Mouse (Mus musculus): ENCODE results near the gene Eef1g. TPM values are rescaled to one million over a fixed set of nuclear protein-coding genes. Genes with fewer than 3 reads are reported as not detected.

The Eef1g gene
- polyA plus RNA-seq, 1 experiment, result 242 TPM

GRCm38 (mm10) chr19:9019298-9019697 is 52.5 kb downstream of the Eef1g start:
- no peaks in the 10 kb centered on the region for H3K27me3 ChIP-seq (ENCODE audit: control insufficient read depth, insufficient read depth, low read length)
- peaks cover 12% of the 10 kb centered on the region for H3K4me1 ChIP-seq (ENCODE audit: control insufficient read depth, insufficient read depth, insufficient read length)
- H3K36me3 ChIP-seq (ENCODE audit: control insufficient read depth, insufficient read depth, low read length), result peaks cover 3% of the 10 kb centered on the region; the same call in 1 of the 2 replicates
- no peak overlapping the region for H3K27ac ChIP-seq (ENCODE audit: insufficient read depth, low read length)
- no peak for DNase-seq (ENCODE audit: low read depth in 1 of 2, low spot score in 2 of 2)
- no peak for TF ChIP-seq CTCF (IDR thresholded peaks at IDR 0.05; ENCODE audit: extremely low read depth, insufficient read depth, insufficient read length, insufficient replicate concordance)
- TF ChIP-seq POLR2A (IDR thresholded peaks at IDR 0.05; ENCODE audit: low read depth, low read length), result no peak
- WGBS, result 89% methylated on average over 3 of the region's 3 CpGs
- no peak overlapping the region for H3K4me3 ChIP-seq (ENCODE audit: extremely low read depth, insufficient read depth, insufficient read length)

- no peak overlapping the region for H3K4me3 ChIP-seq (ENCODE audit: extremely low read depth, insufficient read depth, insufficient read length)
- 36% methylated on average over 11 of the region's 11 CpGs for WGBS
- peak overlapping the region; percentile 58 for H3K27ac ChIP-seq (ENCODE audit: insufficient read depth, low read length)
- TF ChIP-seq POLR2A (IDR thresholded peaks at IDR 0.05; ENCODE audit: low read depth, low read length), result no peak
- TF ChIP-seq CTCF (IDR thresholded peaks at IDR 0.05; ENCODE audit: extremely low read depth, insufficient read depth, insufficient read length, insufficient replicate concordance), result no peak
- H3K4me1 ChIP-seq (ENCODE audit: control insufficient read depth, insufficient read depth, insufficient read length), result peaks cover 12% of the 10 kb centered on the region
- H3K36me3 ChIP-seq (ENCODE audit: control insufficient read depth, insufficient read depth, low read length), result no peaks in the 10 kb centered on the region
- DNase-seq (ENCODE audit: low read depth in 1 of 2, low spot score in 2 of 2), result peak; percentile 46 to 54
- H3K27me3 ChIP-seq (ENCODE audit: control insufficient read depth, insufficient read depth, low read length), result no peaks in the 10 kb centered on the region
Observed at GRCm38 (mm10) chr19:9023021-9023778, 56.4 kb downstream of the Eef1g start.

GRCm38 (mm10) chr19:9025562-9026257 is 58.9 kb downstream of the Eef1g start:
- no peak overlapping the region for H3K27ac ChIP-seq (ENCODE audit: insufficient read depth, low read length)
- H3K4me1 ChIP-seq (ENCODE audit: control insufficient read depth, insufficient read depth, insufficient read length), result peaks cover 12% of the 10 kb centered on the region
- WGBS, result 95% methylated on average over 5 of the region's 5 CpGs
- no peaks in the 10 kb centered on the region for H3K36me3 ChIP-seq (ENCODE audit: control insufficient read depth, insufficient read depth, low read length)
- no peak overlapping the region for H3K4me3 ChIP-seq (ENCODE audit: extremely low read depth, insufficient read depth, insufficient read length)
- TF ChIP-seq POLR2A (IDR thresholded peaks at IDR 0.05; ENCODE audit: low read depth, low read length) (no peak), CTCF (IDR thresholded peaks at IDR 0.05; ENCODE audit: extremely low read depth, insufficient read depth, insufficient read length, insufficient replicate concordance) (no peak)
- no peaks in the 10 kb centered on the region for H3K27me3 ChIP-seq (ENCODE audit: control insufficient read depth, insufficient read depth, low read length)
- no peak for DNase-seq (ENCODE audit: low read depth in 1 of 2, low spot score in 2 of 2)

- TF ChIP-seq CTCF (IDR thresholded peaks at IDR 0.05; ENCODE audit: extremely low read depth, insufficient read depth, insufficient read length, insufficient replicate concordance), result no peak
- TF ChIP-seq POLR2A (IDR thresholded peaks at IDR 0.05; ENCODE audit: low read depth, low read length), result no peak
- DNase-seq (ENCODE audit: low read depth in 1 of 2, low spot score in 2 of 2), result no peak
- Histone ChIP-seq H3K36me3 (ENCODE audit: control insufficient read depth, insufficient read depth, low read length) (no peaks in the 10 kb centered on the region), H3K4me1 (ENCODE audit: control insufficient read depth, insufficient read depth, insufficient read length) (peaks cover 12% of the 10 kb centered on the region), H3K27me3 (ENCODE audit: control insufficient read depth, insufficient read depth, low read length) (no peaks in the 10 kb centered on the region), H3K4me3 (ENCODE audit: extremely low read depth, insufficient read depth, insufficient read length) (no peak overlapping the region), H3K27ac (ENCODE audit: insufficient read depth, low read length) (no peak overlapping the region)
- WGBS, result 89% methylated on average over 4 of the region's 4 CpGs
Observed at GRCm38 (mm10) chr19:9026634-9027033, 59.8 kb downstream of the Eef1g start.

GRCm38 (mm10) chr19:9027795-9028194 is 61.0 kb downstream of the Eef1g start:
- DNase-seq (ENCODE audit: low read depth in 1 of 2, low spot score in 2 of 2), result no peak
- 71% methylated on average over 5 of the region's 5 CpGs for WGBS
- no peaks in the 10 kb centered on the region for H3K36me3 ChIP-seq (ENCODE audit: control insufficient read depth, insufficient read depth, low read length)
- H3K4me3 ChIP-seq (ENCODE audit: extremely low read depth, insufficient read depth, insufficient read length), result no peak overlapping the region
- H3K27me3 ChIP-seq (ENCODE audit: control insufficient read depth, insufficient read depth, low read length), result no peaks in the 10 kb centered on the region
- TF ChIP-seq POLR2A (IDR thresholded peaks at IDR 0.05; ENCODE audit: low read depth, low read length) (no peak), CTCF (IDR thresholded peaks at IDR 0.05; ENCODE audit: extremely low read depth, insufficient read depth, insufficient read length, insufficient replicate concordance) (no peak)
- no peak overlapping the region for H3K27ac ChIP-seq (ENCODE audit: insufficient read depth, low read length)
- H3K4me1 ChIP-seq (ENCODE audit: control insufficient read depth, insufficient read depth, insufficient read length), result peaks cover 11% of the 10 kb centered on the region

Other genes starting within 250 kb of the Eef1g start
- 122 and 129 TPM in 2 replicates for gene Slc3a2, start 243.7 kb upstream of the Eef1g start, polyA plus RNA-seq (2012; rRNA removed)
- gene Wdr74, start 231.2 kb upstream of the Eef1g start, polyA plus RNA-seq (2012; rRNA removed), result 26.2 and 30.2 TPM in 2 replicates
- gene 1700092M07Rik, start 226.3 kb upstream of the Eef1g start, polyA plus RNA-seq (2012; rRNA removed), result not detected in 2 replicates
- 52.8 and 53.0 TPM in 2 replicates for gene Stx5a, start 225.6 kb upstream of the Eef1g start, polyA plus RNA-seq (2012; rRNA removed)
- gene Nxf1, start 210.0 kb upstream of the Eef1g start, polyA plus RNA-seq (2012; rRNA removed), result 80.2 and 104 TPM in 2 replicates
- 86.1 and 135 TPM in 2 replicates for gene Tmem223, start 196.0 kb upstream of the Eef1g start, polyA plus RNA-seq (2012; rRNA removed)
- 87.9 and 117 TPM in 2 replicates for gene Tmem179b, start 192.6 kb upstream of the Eef1g start, polyA plus RNA-seq (2012; rRNA removed)
- 11.3 and 15.8 TPM in 2 replicates for gene Taf6l, start 180.6 kb upstream of the Eef1g start, polyA plus RNA-seq (2012; rRNA removed)
- gene Polr2g, start 168.5 kb upstream of the Eef1g start, polyA plus RNA-seq (2012; rRNA removed), result 27.9 and 30.3 TPM in 2 replicates
- gene Zbtb3, start 164.5 kb upstream of the Eef1g start, polyA plus RNA-seq (2012; rRNA removed), result 2.4 and 2.5 TPM in 2 replicates
- gene Ttc9c, start 147.7 kb upstream of the Eef1g start, polyA plus RNA-seq (2012; rRNA removed), result 13.2 and 14.2 TPM in 2 replicates
- 22.0 and 25.4 TPM in 2 replicates for gene Hnrnpul2, start 147.0 kb upstream of the Eef1g start, polyA plus RNA-seq (2012; rRNA removed)
- not detected in 2 replicates for gene AC129217.1, start 137.3 kb upstream of the Eef1g start, polyA plus RNA-seq (2012; rRNA removed)
- 91.7 and 116 TPM in 2 replicates for gene Bscl2, start 129.6 kb upstream of the Eef1g start, polyA plus RNA-seq (2012; rRNA removed)
- 0.05 and 0.09 TPM in 2 replicates for gene Gng3, start 127.8 kb upstream of the Eef1g start, polyA plus RNA-seq (2012; rRNA removed)
- 0.23 and 0.27 TPM in 2 replicates for gene Lrrn4cl, start 116.3 kb upstream of the Eef1g start, polyA plus RNA-seq (2012; rRNA removed)
- gene Ubxn1, start 95.5 kb upstream of the Eef1g start, polyA plus RNA-seq (2012; rRNA removed), result 57.9 and 80.6 TPM in 2 replicates
- gene Uqcc3, start 86.1 kb upstream of the Eef1g start, polyA plus RNA-seq (2012; rRNA removed), result 20.8 and 27.9 TPM in 2 replicates
- gene Lbhd1, start 83.3 kb upstream of the Eef1g start, polyA plus RNA-seq (2012; rRNA removed), result 0.94 and 1.4 TPM in 2 replicates
- gene Gm49403, start 83.1 kb upstream of the Eef1g start, polyA plus RNA-seq (2012; rRNA removed), result not detected in 2 replicates
- 11.5 and 15.2 TPM in 2 replicates for gene 1810009A15Rik, start 78.2 kb upstream of the Eef1g start, polyA plus RNA-seq (2012; rRNA removed)
- gene Gm49416, start 78.1 kb upstream of the Eef1g start, polyA plus RNA-seq (2012; rRNA removed), result 1.2 TPM in 1 of 2 replicates, not detected in the other
- 21.2 and 27.5 TPM in 2 replicates for gene Ints5, start 74.0 kb upstream of the Eef1g start, polyA plus RNA-seq (2012; rRNA removed)
- gene Ganab, start 69.0 kb upstream of the Eef1g start, polyA plus RNA-seq (2012; rRNA removed), result 85.2 and 86.9 TPM in 2 replicates
- gene B3gat3, start 46.7 kb upstream of the Eef1g start, polyA plus RNA-seq (2012; rRNA removed), result 86.0 and 93.4 TPM in 2 replicates
- 10.0 and 11.9 TPM in 2 replicates for gene Rom1, start 37.7 kb upstream of the Eef1g start, polyA plus RNA-seq (2012; rRNA removed)
- 72.3 and 77.7 TPM in 2 replicates for gene Eml3, start 37.5 kb upstream of the Eef1g start, polyA plus RNA-seq (2012; rRNA removed)
- 35.0 and 37.7 TPM in 2 replicates for gene Mta2, start 25.2 kb upstream of the Eef1g start, polyA plus RNA-seq (2012; rRNA removed)
- gene Tut1, start 13.2 kb upstream of the Eef1g start, polyA plus RNA-seq (2012; rRNA removed), result 18.3 and 22.3 TPM in 2 replicates
- gene Ahnak, start 22.2 kb downstream of the Eef1g start, polyA plus RNA-seq (2012; rRNA removed), result 6.9 and 8.0 TPM in 2 replicates
- 0.26 and 0.91 TPM in 2 replicates for gene Scgb1a1, start 120.9 kb downstream of the Eef1g start, polyA plus RNA-seq (2012; rRNA removed)
- gene Asrgl1, start 168.6 kb downstream of the Eef1g start, polyA plus RNA-seq (2012; rRNA removed), result 4.5 and 6.2 TPM in 2 replicates